Mouse (Mus musculus): ENCODE results near the gene Ift52. TPM values are rescaled to one million over a fixed set of nuclear protein-coding genes. Genes with fewer than 3 reads are reported as not detected.

Gene Ift52
- polyA plus RNA-seq, 1 experiment from 2014 or later: 38.0 TPM

DNA sequence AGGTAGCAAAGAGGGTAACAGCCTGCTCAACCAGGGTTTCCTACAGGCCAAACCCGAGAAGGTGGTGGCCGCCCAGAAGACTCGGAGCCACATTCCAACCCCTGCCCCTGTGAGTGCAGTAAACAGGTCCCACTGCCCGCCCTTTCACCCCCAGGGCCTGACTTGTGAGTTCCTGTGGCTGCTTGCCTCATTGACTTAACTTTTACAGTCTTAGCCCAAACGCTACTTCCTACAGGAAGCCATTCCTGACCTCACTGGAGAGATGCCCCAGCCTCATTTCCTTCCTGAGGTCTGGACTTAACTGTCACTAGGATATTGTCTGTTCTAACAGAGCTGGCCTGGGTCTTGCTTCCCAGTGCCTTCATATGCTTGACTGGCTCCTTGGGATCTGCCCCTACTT lies 65.4 kb downstream of the Ift52 start:
- Histone ChIP-seq H3K36me3 (ENCODE audit: control insufficient read depth, insufficient read depth) (no peaks in the 10 kb centered on the region), H3K9me3 (ENCODE audit: control insufficient read depth, low read length) (no peaks in the 10 kb centered on the region), H3K27ac (ENCODE audit: low read length) (no peak overlapping the region), H3K27me3 (replicated peaks; ENCODE audit: control insufficient read depth, insufficient read depth, low read length) (no peaks in the 10 kb centered on the region), H3K4me3 (replicated peaks; ENCODE audit: low read length) (no peak overlapping the region), H3K9ac (replicated peaks; ENCODE audit: low read depth, low read length) (no peak overlapping the region), H3K4me1 (replicated peaks; ENCODE audit: control insufficient read depth, insufficient read depth, low read length) (no peaks in the 10 kb centered on the region), H3K4me2 (ENCODE audit: low read length) (no peak overlapping the region)
- WGBS: 87% methylated on average over 5 of the region's 5 CpGs
- ATAC-seq: no peak

- no peak overlapping the region for H3K4me2 ChIP-seq (ENCODE audit: low read length)
- H3K27ac ChIP-seq (ENCODE audit: low read length): no peak overlapping the region
- H3K27me3 ChIP-seq (replicated peaks; ENCODE audit: control insufficient read depth, insufficient read depth, low read length): no peaks in the 10 kb centered on the region
- H3K36me3 ChIP-seq (ENCODE audit: control insufficient read depth, insufficient read depth): no peaks in the 10 kb centered on the region
- no peaks in the 10 kb centered on the region for H3K4me1 ChIP-seq (replicated peaks; ENCODE audit: control insufficient read depth, insufficient read depth, low read length)
- no peaks in the 10 kb centered on the region for H3K9me3 ChIP-seq (ENCODE audit: control insufficient read depth, low read length)
- H3K4me3 ChIP-seq (replicated peaks; ENCODE audit: low read length): no peak overlapping the region
- no peak for ATAC-seq
- no peak overlapping the region for H3K9ac ChIP-seq (replicated peaks; ENCODE audit: low read depth, low read length)
- 97% methylated on average over 3 of the region's 3 CpGs for WGBS
These were observed 67.4 kb downstream of the Ift52 start for GRCm38 (mm10) chr2:163084519-163084918.

GRCm38 (mm10) chr2:163085047-163085446 lies 67.9 kb downstream of the Ift52 start:
- H3K27me3 ChIP-seq (replicated peaks; ENCODE audit: control insufficient read depth, insufficient read depth, low read length): no peaks in the 10 kb centered on the region
- ATAC-seq: no peak
- WGBS: 89% methylated on average over 6 of the region's 6 CpGs
- H3K4me1 ChIP-seq (replicated peaks; ENCODE audit: control insufficient read depth, insufficient read depth, low read length): no peaks in the 10 kb centered on the region
- H3K36me3 ChIP-seq (ENCODE audit: control insufficient read depth, insufficient read depth): no peaks in the 10 kb centered on the region
- no peak overlapping the region for H3K27ac ChIP-seq (ENCODE audit: low read length)
- no peaks in the 10 kb centered on the region for H3K9me3 ChIP-seq (ENCODE audit: control insufficient read depth, low read length)
- H3K4me2 ChIP-seq (ENCODE audit: low read length): no peak overlapping the region
- no peak overlapping the region for H3K4me3 ChIP-seq (replicated peaks; ENCODE audit: low read length)
- no peak overlapping the region for H3K9ac ChIP-seq (replicated peaks; ENCODE audit: low read depth, low read length)

GRCm38 (mm10) chr2:163086561-163086960 lies 69.4 kb downstream of the Ift52 start:
- 88% methylated on average over 8 of the region's 8 CpGs for WGBS
- Histone ChIP-seq H3K9ac (replicated peaks; ENCODE audit: low read depth, low read length) (no peak overlapping the region), H3K36me3 (ENCODE audit: control insufficient read depth, insufficient read depth) (no peaks in the 10 kb centered on the region), H3K4me1 (replicated peaks; ENCODE audit: control insufficient read depth, insufficient read depth, low read length) (no peaks in the 10 kb centered on the region), H3K27me3 (replicated peaks; ENCODE audit: control insufficient read depth, insufficient read depth, low read length) (no peaks in the 10 kb centered on the region), H3K9me3 (ENCODE audit: control insufficient read depth, low read length) (no peaks in the 10 kb centered on the region), H3K27ac (ENCODE audit: low read length) (no peak overlapping the region), H3K4me2 (ENCODE audit: low read length) (no peak overlapping the region), H3K4me3 (replicated peaks; ENCODE audit: low read length) (no peak overlapping the region)
- no peak for ATAC-seq

DNA sequence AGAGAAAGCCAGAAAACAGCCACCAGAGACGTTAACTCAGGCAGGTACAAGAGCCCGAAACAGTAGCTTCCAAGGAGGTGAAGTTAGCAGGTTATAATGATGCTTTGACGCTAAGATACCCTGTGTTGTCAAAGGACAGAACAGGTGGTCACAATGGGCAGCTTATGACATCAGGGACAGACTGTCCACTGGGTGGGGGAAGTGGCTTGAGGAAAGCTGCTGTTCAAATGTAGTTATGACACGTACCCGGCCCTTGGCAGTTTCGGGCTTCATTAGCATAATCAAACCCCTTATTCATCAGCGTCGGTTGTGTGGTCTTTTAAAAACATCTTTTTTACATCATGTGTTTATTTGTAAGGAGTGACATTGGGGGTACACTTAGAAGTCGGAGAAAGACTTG lies 70.6 kb downstream of the Ift52 start, which contains the start of gene Gtsf1l:
Gtsf1l (minus strand) TSS at position 128 of the 400 bp plus-strand sequence.
- Histone ChIP-seq H3K9ac (replicated peaks; ENCODE audit: low read depth, low read length) (no peak within 1 kb of the TSS), H3K9me3 (ENCODE audit: control insufficient read depth, low read length) (no peaks in the 10 kb centered on the region), H3K4me3 (replicated peaks; ENCODE audit: low read length) (no peak within 1 kb of the TSS), H3K36me3 (ENCODE audit: control insufficient read depth, insufficient read depth) (no peaks in the 10 kb centered on the region), H3K27me3 (replicated peaks; ENCODE audit: control insufficient read depth, insufficient read depth, low read length) (no peaks in the 10 kb centered on the region), H3K27ac (ENCODE audit: low read length) (no peak within 1 kb of the TSS), H3K4me2 (ENCODE audit: low read length) (no peak within 1 kb of the TSS), H3K4me1 (replicated peaks; ENCODE audit: control insufficient read depth, insufficient read depth, low read length) (no peaks in the 10 kb centered on the region)
- WGBS: 80% methylated on average over 9 of the region's 9 CpGs
- ATAC-seq: no peak

DNA sequence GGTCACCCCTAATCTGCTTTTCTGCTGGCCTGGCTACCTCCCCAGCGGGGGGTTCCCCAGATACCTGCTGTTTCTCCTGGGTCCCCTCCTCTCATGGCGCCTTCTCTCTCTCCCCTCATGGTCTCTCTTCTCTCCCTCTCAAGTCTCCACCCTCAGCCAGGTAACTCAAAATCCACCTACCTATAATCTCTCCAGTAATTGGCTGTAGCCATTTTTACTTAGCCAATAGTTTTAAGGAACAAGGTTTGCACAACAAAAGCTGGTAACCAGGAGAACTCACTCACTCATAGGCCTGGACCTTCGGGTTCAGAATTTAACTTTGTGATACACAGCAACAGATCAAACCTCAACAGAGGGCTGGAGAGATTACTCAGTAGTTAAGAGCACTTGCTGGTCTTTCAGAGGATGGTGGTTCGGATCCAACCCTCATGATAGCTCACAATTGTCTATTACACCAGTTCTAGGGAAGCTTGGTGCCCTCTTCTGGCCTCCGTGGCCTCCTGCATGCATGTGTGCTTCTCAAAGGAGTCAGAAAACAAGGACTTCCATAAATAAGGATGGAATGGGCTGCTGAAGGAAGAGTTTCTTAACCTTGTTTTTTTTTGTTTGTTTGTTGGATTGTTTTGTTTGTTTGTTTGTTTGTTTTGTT lies 72.4 kb downstream of the Ift52 start:
- 77% methylated on average over 5 of the region's 5 CpGs for WGBS
- H3K9ac ChIP-seq (replicated peaks; ENCODE audit: low read depth, low read length): no peak overlapping the region
- H3K4me3 ChIP-seq (replicated peaks; ENCODE audit: low read length): no peak overlapping the region
- H3K27me3 ChIP-seq (replicated peaks; ENCODE audit: control insufficient read depth, insufficient read depth, low read length): no peaks in the 10 kb centered on the region
- H3K4me2 ChIP-seq (ENCODE audit: low read length): no peak overlapping the region
- H3K9me3 ChIP-seq (ENCODE audit: control insufficient read depth, low read length): no peaks in the 10 kb centered on the region
- no peaks in the 10 kb centered on the region for H3K4me1 ChIP-seq (replicated peaks; ENCODE audit: control insufficient read depth, insufficient read depth, low read length)
- ATAC-seq: no peak
- no peak overlapping the region for H3K27ac ChIP-seq (ENCODE audit: low read length)
- no peaks in the 10 kb centered on the region for H3K36me3 ChIP-seq (ENCODE audit: control insufficient read depth, insufficient read depth)

- no peak overlapping the region for H3K4me3 ChIP-seq (replicated peaks; ENCODE audit: low read length)
- no peak overlapping the region for H3K27ac ChIP-seq (ENCODE audit: low read length)
- no peaks in the 10 kb centered on the region for H3K9me3 ChIP-seq (ENCODE audit: control insufficient read depth, low read length)
- H3K4me2 ChIP-seq (ENCODE audit: low read length): no peak overlapping the region
- H3K4me1 ChIP-seq (replicated peaks; ENCODE audit: control insufficient read depth, insufficient read depth, low read length): no peaks in the 10 kb centered on the region
- H3K36me3 ChIP-seq (ENCODE audit: control insufficient read depth, insufficient read depth): no peaks in the 10 kb centered on the region
- H3K9ac ChIP-seq (replicated peaks; ENCODE audit: low read depth, low read length): no peak overlapping the region
- 90% methylated on average over 10 of the region's 10 CpGs for WGBS
- H3K27me3 ChIP-seq (replicated peaks; ENCODE audit: control insufficient read depth, insufficient read depth, low read length): no peaks in the 10 kb centered on the region; the same call in 1 of the 2 replicates
- ATAC-seq: no peak
These were observed 77.8 kb downstream of the Ift52 start for GRCm38 (mm10) chr2:163094909-163095308.

Small RNA genes lying within 50 kb of the gene (microRNA-seq; reads per million reads assigned to microRNA genes)
- not detected for gene Gm22174
- gene Mir7003: not detected

Other genes starting within 250 kb of the Ift52 start
- gene Srsf6, start 85.8 kb upstream of the Ift52 start, polyA plus RNA-seq (2015; fragmentation: Nextera tagmentation; extraction: Ambion mirVana): 155 and 168 TPM in 2 replicates
- gene L3mbtl1, start 73.9 kb upstream of the Ift52 start, polyA plus RNA-seq (2015; fragmentation: Nextera tagmentation; extraction: Ambion mirVana): 0.96 and 2.1 TPM in 2 replicates
- gene Sgk2, start 30.0 kb upstream of the Ift52 start, polyA plus RNA-seq (2015; fragmentation: Nextera tagmentation; extraction: Ambion mirVana): not detected in 2 replicates
- 9.9 and 10.9 TPM in 2 replicates for gene Mybl2, start 37.3 kb downstream of the Ift52 start, polyA plus RNA-seq (2015; fragmentation: Nextera tagmentation; extraction: Ambion mirVana)
- gene Gtsf1l, start 70.5 kb downstream of the Ift52 start, polyA plus RNA-seq (2015; fragmentation: Nextera tagmentation; extraction: Ambion mirVana): not detected in 2 replicates
- gene Tox2, start 185.8 kb downstream of the Ift52 start, polyA plus RNA-seq (2015; fragmentation: Nextera tagmentation; extraction: Ambion mirVana): 17.6 and 22.9 TPM in 2 replicates